Mouse (Mus musculus): ENCODE data around the gene Pkdcc. TPM values are rescaled to one million over a fixed set of nuclear protein-coding genes. Genes with fewer than 3 reads are reported as not detected.

The Pkdcc gene
- polyA plus RNA-seq, 1 experiment = 7.3 TPM

GRCm38 (mm10) chr17:83219351-83220287 lies 4.5 kb downstream of the Pkdcc start:
- no peak overlapping the region for H3K27ac ChIP-seq (replicated peaks; ENCODE audit: low read depth, low read length)

GRCm38 (mm10) chr17:83220954-83221538 lies 6.0 kb downstream of the Pkdcc start:
- Histone ChIP-seq H3K4me1 (ENCODE audit: control insufficient read depth, insufficient read depth, insufficient read length, low read length) (peaks cover 6% of the 10 kb centered on the region; the same call in 1 of the 2 replicates), H3K27ac (replicated peaks; ENCODE audit: low read depth, low read length) (no peak overlapping the region), H3K4me3 (ENCODE audit: insufficient read depth, low read depth, low read length) (no peak overlapping the region)

More at GRCm38 (mm10) chr17:83219351-83220287, 4.5 kb downstream of the Pkdcc start:
- Histone ChIP-seq H3K4me1 (ENCODE audit: control insufficient read depth, insufficient read depth, insufficient read length, low read length) (peaks cover 6% of the 10 kb centered on the region; the same call in 1 of the 2 replicates), H3K4me3 (ENCODE audit: insufficient read depth, low read depth, low read length) (no peak overlapping the region)

- no peak overlapping the region for H3K4me3 ChIP-seq (ENCODE audit: insufficient read depth, low read depth, low read length)
- H3K27ac ChIP-seq (replicated peaks; ENCODE audit: low read depth, low read length) = no peak overlapping the region
- H3K4me1 ChIP-seq (ENCODE audit: control insufficient read depth, insufficient read depth, insufficient read length, low read length) = peaks cover 4% of the 10 kb centered on the region; the same call in 1 of the 2 replicates
These were observed 6.8 kb downstream of the Pkdcc start for GRCm38 (mm10) chr17:83221611-83222500.

GRCm38 (mm10) chr17:83222705-83223104 lies 7.6 kb downstream of the Pkdcc start:
- Histone ChIP-seq H3K4me1 (ENCODE audit: control insufficient read depth, insufficient read depth, insufficient read length, low read length) (peaks cover 2% of the 10 kb centered on the region; the same call in 1 of the 2 replicates), H3K27ac (replicated peaks; ENCODE audit: low read depth, low read length) (no peak overlapping the region)

GRCm38 (mm10) chr17:83224451-83224971 lies 9.4 kb downstream of the Pkdcc start:
- no peaks in the 10 kb centered on the region for H3K4me1 ChIP-seq (ENCODE audit: control insufficient read depth, insufficient read depth, insufficient read length, low read length)
- no peak overlapping the region for H3K27ac ChIP-seq (replicated peaks; ENCODE audit: low read depth, low read length)
- no peak overlapping the region for H3K4me3 ChIP-seq (ENCODE audit: insufficient read depth, low read depth, low read length)

More at GRCm38 (mm10) chr17:83222705-83223104, 7.6 kb downstream of the Pkdcc start:
- H3K4me3 ChIP-seq (ENCODE audit: insufficient read depth, low read depth, low read length) = no peak overlapping the region

- Histone ChIP-seq H3K4me1 (ENCODE audit: control insufficient read depth, insufficient read depth, insufficient read length, low read length) (no peaks in the 10 kb centered on the region), H3K4me3 (ENCODE audit: insufficient read depth, low read depth, low read length) (no peak overlapping the region), H3K27ac (replicated peaks; ENCODE audit: low read depth, low read length) (no peak overlapping the region)
These were observed 11.4 kb downstream of the Pkdcc start for GRCm38 (mm10) chr17:83226395-83226986.

GRCm38 (mm10) chr17:83231357-83231756 lies 16.3 kb downstream of the Pkdcc start:
- no peak overlapping the region for H3K27ac ChIP-seq (replicated peaks; ENCODE audit: low read depth, low read length)
- H3K4me3 ChIP-seq (ENCODE audit: insufficient read depth, low read depth, low read length) = no peak overlapping the region

GRCm38 (mm10) chr17:83235227-83235626 lies 20.1 kb downstream of the Pkdcc start:
- H3K27ac ChIP-seq (replicated peaks; ENCODE audit: low read depth, low read length) = no peak overlapping the region
- no peak overlapping the region for H3K4me3 ChIP-seq (ENCODE audit: insufficient read depth, low read depth, low read length)
- no peaks in the 10 kb centered on the region for H3K4me1 ChIP-seq (ENCODE audit: control insufficient read depth, insufficient read depth, insufficient read length, low read length)

More at GRCm38 (mm10) chr17:83231357-83231756, 16.3 kb downstream of the Pkdcc start:
- H3K4me1 ChIP-seq (ENCODE audit: control insufficient read depth, insufficient read depth, insufficient read length, low read length) = no peaks in the 10 kb centered on the region

GRCm38 (mm10) chr17:83236202-83236601 lies 21.1 kb downstream of the Pkdcc start:
- H3K4me1 ChIP-seq (ENCODE audit: control insufficient read depth, insufficient read depth, insufficient read length, low read length) = no peaks in the 10 kb centered on the region
- no peak overlapping the region for H3K4me3 ChIP-seq (ENCODE audit: insufficient read depth, low read depth, low read length)
- no peak overlapping the region for H3K27ac ChIP-seq (replicated peaks; ENCODE audit: low read depth, low read length)

GRCm38 (mm10) chr17:83238123-83239058 lies 23.3 kb downstream of the Pkdcc start:
- Histone ChIP-seq H3K27ac (replicated peaks; ENCODE audit: low read depth, low read length) (no peak overlapping the region), H3K4me3 (ENCODE audit: insufficient read depth, low read depth, low read length) (no peak overlapping the region), H3K4me1 (ENCODE audit: control insufficient read depth, insufficient read depth, insufficient read length, low read length) (no peaks in the 10 kb centered on the region)

GRCm38 (mm10) chr17:83244502-83244901 lies 29.4 kb downstream of the Pkdcc start:
- Histone ChIP-seq H3K4me3 (ENCODE audit: insufficient read depth, low read depth, low read length) (no peak overlapping the region), H3K4me1 (ENCODE audit: control insufficient read depth, insufficient read depth, insufficient read length, low read length) (no peaks in the 10 kb centered on the region), H3K27ac (replicated peaks; ENCODE audit: low read depth, low read length) (no peak overlapping the region)

GRCm38 (mm10) chr17:83245460-83245859 lies 30.4 kb downstream of the Pkdcc start:
- H3K4me3 ChIP-seq (ENCODE audit: insufficient read depth, low read depth, low read length) = no peak overlapping the region
- no peaks in the 10 kb centered on the region for H3K4me1 ChIP-seq (ENCODE audit: control insufficient read depth, insufficient read depth, insufficient read length, low read length)
- H3K27ac ChIP-seq (replicated peaks; ENCODE audit: low read depth, low read length) = no peak overlapping the region

- no peaks in the 10 kb centered on the region for H3K4me1 ChIP-seq (ENCODE audit: control insufficient read depth, insufficient read depth, insufficient read length, low read length)
- H3K27ac ChIP-seq (replicated peaks; ENCODE audit: low read depth, low read length) = no peak overlapping the region
- no peak overlapping the region for H3K4me3 ChIP-seq (ENCODE audit: insufficient read depth, low read depth, low read length)
These were observed 31.0 kb downstream of the Pkdcc start for GRCm38 (mm10) chr17:83246090-83246489.
